Mouse (Mus musculus): ENCODE results near the gene Fastkd5.

GRCm38 (mm10) chr2:130575873-130576272 lies 54.0 kb downstream of the Fastkd5 start, which contains the start of gene Oxt:
- TF ChIP-seq POLR2A (IDR thresholded peaks at IDR 0.05; ENCODE audit: low read depth, low read length) (no peak), CTCF (IDR thresholded peaks at IDR 0.05; ENCODE audit: borderline replicate concordance, insufficient read depth, low read length) (no peak)
